Mouse (Mus musculus): Measurements from ENCODE around the gene Glis3.

Glis3 gene

DNA sequence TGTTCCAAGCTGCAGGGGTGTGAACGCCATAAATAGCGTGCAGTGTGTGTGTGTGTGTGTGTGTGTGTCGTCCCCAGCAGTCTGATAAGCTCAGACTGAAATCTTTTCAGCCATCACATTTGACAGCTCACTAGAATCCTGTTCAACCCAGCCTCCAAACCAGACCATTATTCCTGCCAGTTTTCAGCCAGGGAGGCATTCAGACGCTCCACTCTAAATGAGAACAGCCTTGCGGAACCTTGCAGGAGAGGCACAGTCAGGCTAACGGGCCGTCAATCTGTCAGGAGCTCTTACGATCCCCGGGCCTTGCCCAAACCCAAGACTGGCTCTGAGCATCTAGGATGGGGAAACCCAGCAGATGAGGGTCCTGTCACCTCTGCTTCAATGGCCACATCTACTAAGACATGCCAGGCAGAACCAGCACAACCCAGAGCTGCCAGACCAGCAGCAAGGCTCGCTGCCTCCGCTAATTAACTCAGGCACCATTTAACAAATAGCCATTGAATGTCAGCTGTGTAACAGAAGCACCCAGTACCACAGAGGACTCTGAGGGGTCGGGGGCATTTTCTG lies 226.8 kb downstream of the Glis3 start:
- DNase-seq: peak; percentile 22

DNA sequence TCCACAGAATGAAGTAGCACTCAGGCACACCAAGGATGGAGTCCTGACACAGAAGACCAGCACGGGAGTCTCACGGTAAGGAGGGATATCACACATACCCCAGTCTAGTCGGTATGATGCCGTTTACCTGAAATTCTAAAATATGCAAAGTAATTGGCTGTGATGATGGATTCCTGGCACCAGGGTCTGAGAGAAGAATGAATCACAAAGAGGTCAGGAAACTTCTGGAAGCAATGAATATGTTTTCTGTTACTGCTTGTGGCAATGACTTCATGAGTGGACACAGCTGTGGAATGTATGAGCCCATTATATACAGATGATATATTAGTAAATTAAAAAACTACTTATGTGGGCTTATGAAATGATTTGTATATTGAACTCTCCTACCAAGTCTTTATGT lies 231.1 kb downstream of the Glis3 start:
- DNase-seq: no peak

DNA sequence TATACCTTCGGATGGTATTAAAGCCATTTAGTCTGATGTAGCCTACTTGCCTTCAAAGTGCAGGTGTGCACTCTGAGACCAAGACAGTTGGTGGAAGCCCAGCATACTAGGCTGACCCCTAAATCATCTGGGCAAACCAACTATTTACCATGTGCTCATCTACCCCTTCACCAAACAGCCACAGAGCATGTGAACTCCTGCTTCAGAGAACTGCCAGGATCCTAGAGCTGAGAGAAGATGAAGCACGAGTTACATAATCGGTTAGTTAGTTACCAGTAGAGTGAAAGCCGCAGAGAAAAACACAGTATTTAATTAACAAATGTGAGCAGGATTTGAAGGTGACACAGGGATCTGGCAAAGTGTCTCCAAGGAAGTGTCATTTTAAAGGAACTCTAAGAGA lies 237.7 kb downstream of the Glis3 start:
- DNase-seq: no peak

DNA sequence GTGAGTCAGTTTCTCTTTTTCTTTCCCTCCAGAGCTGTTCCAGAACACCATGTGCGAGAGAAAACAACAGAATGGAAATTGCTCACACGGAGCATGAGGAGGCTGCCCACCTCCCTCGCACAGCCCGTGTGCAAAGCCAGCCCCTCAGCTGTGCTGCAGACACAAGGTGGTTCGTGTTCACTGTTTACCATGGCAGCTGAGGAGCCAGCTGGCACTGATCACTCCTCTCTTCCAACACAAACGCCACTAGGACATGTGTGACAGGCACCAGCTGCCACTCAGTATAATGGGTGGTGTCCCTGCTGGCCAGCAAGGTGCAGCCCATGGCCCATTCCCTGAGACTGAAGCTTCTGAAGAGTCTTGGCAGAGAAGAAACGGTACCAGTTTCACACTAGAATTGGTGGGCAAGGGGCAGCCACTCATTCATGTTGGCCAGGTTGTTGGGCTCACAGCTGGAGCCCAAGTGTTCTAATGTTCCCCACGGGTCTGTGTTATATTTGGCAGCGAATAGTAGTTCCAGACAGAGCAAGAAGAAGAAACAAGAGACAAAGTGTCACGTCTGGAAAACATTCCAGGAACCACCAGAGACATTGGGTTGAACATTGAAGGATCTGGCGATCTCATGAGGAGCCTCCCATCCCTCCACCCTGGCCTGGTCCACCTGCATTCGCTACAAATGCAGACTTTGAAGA lies 243.3 kb downstream of the Glis3 start:
- DNase-seq: peak; percentile 38

DNA sequence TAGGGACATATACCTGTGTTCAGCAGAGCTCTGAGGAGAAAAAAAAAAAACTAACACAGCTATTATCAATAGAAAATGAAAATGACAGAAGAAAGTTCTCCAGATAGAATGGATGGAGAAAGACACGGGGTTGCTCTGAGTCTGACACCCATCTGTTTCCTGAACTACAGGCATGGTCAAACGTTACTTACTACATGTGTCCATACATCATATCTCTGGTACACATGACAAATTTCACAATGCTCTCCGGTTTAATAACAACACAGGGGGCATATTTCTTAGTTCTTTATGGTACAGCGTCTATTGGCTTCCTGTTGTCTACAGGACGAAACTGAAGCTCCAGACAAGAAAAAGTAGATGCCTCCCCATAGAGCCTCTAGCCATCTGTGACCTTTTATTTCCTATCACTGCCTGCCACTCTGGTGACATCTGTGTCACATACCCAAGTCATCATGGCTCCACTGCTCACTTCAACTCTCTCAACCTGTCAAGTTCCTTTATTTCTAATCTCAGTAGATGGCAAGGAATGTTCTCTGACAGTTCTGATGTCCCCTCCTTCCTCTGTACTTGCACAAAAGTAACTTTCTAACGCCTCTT lies 251.6 kb downstream of the Glis3 start:
- no peak for DNase-seq

DNA sequence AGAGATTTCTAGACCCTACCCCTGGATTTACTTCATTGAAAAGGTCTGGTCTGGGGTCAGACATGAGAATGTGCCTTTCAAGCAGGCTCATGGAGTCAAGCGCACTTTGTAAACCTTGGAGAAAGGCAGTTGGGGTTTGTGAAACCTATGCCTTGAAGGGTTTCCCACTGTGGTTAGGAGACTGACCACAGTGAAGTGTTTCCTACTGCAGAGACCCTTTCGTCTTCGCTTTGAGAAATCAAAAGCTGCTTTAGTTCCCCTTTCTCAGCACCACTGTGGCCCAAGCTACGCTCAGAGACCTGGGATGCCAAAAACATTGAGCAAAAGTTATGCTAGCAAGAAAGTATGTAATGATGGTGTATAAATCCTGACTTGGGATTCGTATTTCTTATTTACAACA lies 255.7 kb downstream of the Glis3 start:
- DNase-seq: no peak

DNA sequence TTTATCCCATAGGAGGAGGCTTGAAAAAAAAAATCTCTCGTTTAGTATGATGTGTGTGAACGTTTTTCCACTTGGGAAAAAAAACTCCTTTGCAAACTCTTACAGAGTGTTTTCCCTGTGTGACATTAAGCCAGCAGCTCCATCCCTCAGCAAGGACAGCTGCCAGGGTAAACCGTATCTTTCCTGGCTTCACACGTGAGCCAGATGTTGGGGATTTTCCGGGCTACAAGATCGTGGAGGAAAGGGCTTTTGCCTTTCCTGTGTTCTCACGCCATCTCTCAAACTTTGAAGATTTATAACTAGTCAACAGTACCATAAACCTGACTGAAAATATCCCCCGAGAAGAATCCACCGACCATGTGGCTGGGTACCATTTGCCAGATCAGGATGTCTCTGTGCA lies 256.9 kb downstream of the Glis3 start:
- no peak for DNase-seq

DNA sequence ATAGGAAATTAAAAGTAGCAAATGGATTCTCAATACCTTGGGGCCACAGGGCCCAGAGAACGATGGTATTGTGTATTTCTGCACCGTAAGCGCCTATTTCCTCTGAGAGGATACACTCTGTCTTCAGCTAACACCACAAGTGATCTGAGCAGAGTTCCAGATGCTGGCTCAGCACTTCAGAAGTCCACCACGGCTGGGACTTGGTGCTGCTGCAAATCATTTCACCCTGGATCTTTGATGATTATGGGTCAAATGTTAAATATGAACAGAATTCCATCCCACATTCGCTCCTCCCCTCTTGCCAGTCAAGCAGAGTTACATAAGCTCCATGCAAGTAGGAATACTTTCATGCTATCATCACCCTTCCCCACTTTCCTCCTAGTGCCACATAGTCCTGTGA lies 263.8 kb downstream of the Glis3 start:
- DNase-seq: no peak

DNA sequence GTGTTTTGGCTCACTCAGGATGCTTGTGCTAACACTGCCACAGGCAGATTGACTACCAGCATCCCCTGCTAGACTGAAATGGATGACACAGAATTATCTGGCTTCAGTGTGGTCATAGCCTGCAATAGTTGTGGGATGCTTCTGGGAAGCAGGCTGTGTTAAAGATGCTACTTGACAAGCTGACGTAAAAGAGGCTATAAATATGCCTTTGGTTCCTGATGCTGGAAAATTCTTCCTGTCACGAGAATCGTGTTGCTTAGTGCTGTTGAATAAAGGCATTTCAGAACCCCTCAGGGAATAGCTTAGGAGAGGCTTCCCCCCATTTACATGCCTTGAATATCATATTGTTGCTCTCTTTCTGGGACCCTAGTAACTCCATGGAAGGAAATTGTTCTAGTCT lies 271.1 kb downstream of the Glis3 start:
- no peak for DNase-seq

DNA sequence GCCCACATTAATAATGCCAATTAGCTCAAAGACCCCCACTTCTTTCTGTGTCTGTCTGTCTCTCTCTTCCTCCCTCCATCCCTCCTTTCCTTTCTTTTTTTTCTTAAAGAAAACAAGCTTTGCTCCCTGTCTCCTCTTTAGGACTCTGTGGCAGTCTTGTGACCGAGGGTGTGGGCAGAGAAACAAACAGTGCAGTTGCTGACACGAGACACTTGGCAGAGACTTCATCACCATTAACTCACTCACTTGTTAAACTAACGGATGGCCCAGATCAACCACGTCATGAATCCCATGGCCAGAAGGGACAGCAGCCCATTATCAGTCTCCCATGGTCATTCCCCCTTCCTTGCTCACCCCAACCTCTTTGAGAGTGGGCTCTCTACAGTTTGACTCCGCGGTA lies 276.9 kb downstream of the Glis3 start:
- DNase-seq: no peak

DNA sequence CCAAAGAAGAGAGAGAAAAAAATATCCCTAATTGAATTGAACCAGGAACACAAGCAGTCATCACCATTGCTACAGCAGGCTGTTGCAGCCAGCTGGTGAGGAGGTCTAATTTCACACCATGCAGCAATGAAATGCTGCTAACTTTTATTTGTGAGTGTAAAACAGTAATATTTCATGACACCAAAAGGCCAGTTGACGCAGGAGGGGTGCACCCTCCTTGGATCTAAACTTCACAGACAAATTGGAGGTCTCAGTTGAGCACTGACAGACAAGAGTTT lies 284.4 kb downstream of the Glis3 start:
- no peak for DNase-seq

DNA sequence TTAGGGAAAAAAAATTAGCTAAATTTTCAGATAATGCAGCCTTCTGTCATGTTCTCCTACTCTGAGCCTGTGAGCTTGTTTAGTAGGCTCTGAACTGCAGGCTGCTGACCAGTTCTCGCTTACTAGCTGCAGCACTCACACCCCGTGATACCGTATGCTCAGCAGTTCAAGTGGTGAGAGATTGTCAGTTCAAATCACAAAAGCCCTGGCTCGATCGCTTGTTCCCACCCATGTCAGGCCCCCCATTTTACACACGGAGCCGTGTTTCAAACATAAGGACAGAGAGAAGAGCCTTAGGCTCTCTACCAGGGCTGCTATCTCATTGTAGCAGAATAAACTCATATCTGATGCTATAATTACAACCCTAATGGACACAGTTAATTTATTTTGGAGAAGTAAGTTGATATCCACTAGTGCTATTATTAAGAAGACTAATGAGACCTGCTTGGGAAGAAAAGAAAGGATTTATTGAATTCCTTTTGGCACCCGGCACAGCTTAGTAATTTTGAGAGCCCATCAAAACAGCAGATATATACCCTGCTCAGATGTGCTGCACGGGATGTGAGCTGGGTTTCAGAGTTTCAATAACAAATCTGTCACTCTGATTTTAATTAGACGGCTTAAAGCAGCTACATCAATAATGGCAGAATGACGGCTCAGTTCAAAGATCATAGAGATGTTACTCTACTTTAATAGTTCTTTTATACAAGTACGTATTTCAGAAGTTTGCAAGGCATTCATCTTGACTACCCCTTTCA lies 284.9 kb downstream of the Glis3 start:
- DNase-seq: no peak

DNA sequence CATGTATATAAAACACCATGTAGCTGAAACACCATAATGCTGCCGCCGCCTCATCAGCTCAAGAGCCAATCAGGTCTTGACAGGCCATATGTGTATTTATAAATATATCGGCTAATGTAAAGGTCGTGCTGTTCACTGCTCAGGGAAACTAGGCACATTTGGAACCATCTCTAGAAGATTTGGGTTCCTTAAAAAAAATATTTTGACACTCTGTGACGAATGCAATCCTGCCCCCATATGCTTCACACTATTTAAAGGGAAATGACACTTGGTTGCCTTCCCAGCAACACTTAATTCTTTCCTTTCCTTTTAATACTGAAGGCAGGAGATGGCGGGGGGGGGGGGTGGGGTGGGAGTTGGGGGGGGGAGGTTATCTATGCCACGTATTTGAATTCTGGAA lies 286.1 kb downstream of the Glis3 start:
- no peak for DNase-seq

DNA sequence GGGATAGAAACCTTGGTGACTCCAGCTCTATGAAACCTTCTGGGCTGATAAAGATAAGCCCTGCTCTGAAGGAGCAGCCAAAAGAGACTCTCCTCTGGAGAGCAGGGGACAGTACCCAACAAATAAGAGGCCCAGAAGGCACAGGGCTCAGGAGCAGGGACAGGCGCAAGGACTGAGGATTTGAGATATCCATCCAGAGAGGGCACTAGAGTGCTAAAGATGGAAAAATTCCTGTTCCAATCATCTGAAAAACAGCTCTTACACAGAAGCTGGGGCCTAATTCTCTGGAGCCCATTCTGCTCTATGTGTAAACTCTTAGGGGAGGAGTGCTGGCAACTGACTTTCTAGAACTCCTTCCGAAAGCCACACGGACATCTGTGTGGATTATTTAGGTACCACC lies 287.0 kb downstream of the Glis3 start:
- DNase-seq: no peak

DNA sequence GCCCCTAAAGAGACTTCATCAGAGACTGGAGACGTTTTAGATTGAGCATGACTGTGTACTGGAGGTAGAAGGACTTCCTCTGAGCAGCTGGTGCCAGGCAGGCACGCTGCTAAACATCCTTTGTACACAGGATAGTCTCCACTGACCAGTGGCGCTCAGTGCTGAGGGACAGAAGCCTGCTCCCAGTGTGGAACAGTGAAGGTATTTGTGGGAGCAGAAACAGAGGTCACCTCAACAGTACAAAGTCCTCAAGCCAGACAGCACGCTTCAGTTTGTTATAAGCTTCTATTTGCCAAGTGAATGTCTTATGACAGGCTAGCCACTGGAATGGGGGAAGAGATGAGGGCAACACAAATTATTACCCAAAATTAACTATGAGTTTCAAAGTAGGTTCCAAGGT lies 289.0 kb downstream of the Glis3 start:
- no peak for DNase-seq

DNA sequence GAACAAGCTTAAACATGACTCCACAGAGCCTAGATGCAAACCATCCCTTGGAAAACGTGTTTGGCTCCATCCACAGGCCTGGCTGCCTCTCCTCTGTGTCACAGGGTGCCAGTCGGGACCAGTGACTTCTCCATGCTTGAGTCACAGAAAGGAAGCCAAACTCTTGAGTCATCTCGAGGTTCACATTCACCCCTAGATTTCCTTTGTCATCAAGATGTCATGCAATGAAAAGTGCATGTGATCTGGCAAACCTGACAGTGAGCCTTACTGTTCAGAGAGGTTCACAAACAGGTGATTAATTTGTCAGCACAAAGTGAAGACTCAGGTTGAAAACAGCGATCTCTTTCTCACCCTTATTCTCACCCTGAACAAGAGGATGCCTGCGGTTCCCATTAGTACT lies 290.7 kb downstream of the Glis3 start:
- no peak for DNase-seq

DNA sequence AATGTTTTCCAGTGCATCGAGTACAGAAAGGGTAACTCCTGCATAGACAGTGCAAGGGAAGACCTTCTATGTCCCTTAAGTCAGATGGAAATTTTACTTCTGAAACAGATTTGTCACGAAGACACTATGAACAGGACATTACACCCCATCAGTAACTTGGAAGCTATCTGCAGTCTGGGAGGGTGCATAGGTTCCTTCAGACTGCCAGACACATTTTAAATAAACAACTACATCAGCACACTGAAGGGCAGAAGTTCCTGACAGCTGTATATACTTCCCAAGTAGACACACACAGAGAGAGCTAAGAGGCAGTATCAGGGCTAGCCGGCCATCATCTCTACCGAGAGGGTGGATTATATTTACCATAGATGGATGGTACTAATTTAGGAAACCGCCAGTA lies 296.5 kb downstream of the Glis3 start:
- DNase-seq: no peak

DNA sequence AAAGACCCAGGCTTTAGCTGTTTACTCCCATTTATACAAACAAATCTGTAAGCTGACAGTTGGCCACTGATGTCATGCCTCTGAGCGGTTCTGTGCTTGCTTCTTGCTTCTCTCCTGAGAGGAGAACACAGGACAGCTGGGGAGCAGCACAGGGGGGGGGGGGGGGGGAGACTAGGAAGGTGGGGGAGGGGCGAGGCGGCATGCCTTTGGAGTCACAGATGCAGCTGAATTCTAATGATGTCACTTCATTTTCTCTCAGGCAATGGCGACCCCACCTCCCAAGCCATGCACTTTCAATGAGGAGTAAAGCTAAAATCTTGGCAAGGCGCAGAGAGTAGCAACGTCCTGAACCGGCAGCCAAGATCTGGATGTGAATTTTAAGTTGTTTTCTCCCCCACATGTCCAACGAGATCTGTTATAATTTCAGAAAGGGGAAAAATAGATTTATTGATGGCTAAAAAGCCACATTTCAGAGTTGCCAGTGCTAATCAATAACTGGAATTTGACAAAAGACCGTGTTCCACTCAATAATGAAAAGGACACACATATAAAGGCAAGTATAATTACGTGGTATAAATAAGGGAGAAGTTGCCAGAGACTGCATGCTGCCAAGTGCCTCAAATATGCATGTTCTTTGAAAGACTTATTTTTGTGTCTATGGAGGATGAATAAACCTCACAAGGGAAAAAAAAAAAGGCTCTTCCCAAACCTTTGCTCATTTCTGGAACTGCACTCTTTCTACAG lies 297.5 kb downstream of the Glis3 start:
- peak; percentile 45 for DNase-seq

DNA sequence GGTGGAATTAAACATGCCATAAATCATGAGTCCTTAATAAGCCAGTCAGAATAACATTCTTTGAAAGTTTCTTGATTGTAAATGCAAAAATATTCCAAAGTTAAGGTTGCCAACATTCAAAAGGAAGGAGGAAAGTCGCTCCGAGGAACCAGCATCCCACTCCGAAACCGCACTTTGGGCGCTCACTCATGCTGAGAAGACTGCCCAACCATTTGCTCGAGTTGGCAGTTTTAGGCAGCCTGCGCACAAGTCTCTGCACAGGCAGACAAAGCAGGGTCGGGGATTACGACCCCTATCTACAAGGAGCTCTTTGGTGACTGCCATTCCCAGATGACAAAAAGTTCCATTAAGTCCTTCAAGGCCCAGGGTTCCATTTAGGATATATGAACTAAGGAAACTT lies 298.4 kb downstream of the Glis3 start:
- peak; percentile 22 for DNase-seq

DNA sequence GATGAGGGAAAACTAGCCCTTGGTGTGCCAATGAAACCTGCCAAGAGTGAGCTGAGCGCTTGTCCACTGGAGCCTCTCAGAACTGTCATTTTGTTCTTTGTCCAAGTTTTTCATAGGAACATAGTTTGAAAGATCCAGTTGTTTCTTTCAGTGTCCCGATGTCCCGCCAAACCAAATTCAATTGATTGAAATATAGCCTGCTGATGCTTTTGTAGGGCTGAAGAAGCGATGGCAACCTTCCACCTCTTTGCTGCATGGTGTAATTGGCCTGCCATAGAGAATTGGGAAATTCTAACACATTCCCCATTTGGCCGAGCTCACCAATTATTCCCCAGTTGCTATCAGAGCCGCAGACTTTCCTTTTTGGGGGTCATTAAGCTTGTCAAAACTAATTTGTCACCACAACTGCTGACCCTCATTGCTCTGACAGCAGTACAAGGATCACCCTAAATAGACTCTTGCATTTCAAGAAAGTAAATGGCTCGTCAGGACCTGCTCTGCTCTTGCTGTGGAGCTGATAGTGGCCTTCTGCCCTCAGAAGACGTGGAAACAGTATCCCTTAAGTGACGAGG lies 299.1 kb downstream of the Glis3 start:
- no peak for DNase-seq

DNA sequence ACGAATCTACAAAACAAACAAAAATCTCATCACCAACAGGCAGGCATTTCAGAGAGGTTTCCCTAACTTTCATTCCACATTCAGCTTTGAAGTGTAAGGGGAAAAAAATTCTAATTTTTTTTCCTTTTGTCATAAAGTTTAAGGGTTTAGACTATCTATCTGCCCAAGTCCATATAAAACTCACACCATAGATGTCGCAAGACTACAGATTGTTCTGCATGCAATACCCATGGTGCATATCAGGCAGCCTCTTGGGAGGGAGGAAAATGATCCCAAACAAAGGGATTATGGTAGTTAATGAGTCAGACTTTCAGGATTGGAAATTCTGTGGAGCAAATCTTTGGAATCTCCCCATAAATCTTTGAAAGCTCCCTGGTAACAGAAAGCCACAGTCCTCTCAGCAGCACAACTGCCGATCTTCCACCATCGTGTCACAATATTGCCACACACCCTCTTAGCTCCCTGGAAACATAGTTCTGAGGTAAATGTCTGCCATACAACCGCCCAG lies 302.0 kb downstream of the Glis3 start:
- DNase-seq: no peak

DNA sequence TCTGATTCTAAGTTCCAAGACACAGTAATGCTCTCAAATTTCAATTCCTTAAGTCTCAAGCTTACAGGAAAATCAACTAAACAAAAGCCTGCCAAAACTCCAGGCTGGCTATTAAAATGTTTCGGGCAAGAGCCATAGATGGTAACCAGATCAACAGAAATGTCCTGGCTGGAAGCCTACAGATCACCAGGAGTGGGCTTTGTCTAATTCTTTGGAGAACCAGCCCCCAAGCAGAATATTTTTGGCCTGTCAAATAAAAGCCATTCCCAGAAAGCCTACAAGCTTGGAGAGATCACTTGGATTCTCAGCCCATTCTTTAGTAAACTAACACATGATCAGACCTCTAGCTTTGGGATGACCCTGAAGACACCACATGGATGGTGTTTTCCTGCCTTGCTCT lies 303.5 kb downstream of the Glis3 start:
- DNase-seq: no peak

DNA sequence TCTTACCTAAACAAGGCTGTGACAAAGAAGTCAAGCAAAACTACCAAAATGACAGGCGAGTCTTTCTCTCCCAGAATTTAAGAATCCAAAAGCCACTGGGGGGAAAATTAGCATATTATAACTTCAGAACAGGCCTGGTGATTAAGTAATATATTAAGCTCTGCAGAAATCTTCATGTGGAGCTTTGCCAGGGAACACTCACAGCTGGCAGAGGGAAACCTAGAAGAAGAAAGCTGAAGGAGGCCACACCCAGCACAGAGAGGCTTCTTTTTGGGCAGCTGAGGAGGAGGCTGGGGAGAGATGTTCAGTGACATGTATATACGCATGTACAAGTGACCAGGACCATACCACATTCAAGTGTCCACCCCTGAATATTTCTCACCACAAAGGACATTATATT lies 304.1 kb downstream of the Glis3 start:
- no peak for DNase-seq
